Mouse (Mus musculus): ENCODE measurements around the gene Lypd6b.

DNA sequence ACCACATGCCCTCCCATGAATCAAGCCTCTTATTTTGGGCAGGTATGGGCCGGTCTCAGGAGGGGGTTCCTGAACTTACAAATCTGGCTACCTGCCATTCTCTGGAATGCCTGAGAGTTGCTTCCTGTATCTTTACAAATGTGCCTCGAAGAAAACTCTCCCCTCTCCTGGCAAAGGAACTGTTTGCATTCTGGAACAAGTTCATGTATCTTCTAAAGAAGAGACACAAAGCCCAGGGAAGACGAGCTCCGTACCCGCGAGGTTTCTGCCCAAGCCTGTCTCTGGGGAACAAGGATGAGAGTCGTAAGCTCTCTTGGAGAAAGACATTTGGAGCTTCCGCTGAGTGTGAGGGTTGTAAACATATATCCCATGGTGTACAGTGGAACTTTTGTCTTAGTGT, 150.8 kb downstream of the Lypd6b start:
- TF ChIP-seq GATA1 (IDR thresholded peaks at IDR 0.05; ENCODE audit: low read length) = no peak
- no peak for TF ChIP-seq TAL1 (IDR thresholded peaks at IDR 0.05; ENCODE audit: low read length)
